Mouse (Mus musculus) liver, embryonic 12.5 days (tissue): ENCODE measurements around the gene Gins3. TPM values are rescaled to one million over a fixed set of nuclear protein-coding genes. Genes with fewer than 3 reads are reported as not detected.
"Not testable (repeated sequence)": the region's sequence is repeated elsewhere in the genome, so short reads cannot be mapped to it uniquely, and the experiment has no call there.

Source experiments
- ATAC-seq: fragments of 200-750 bp; cut with Nextera tagmentation; 2 replicates; pipeline ENCODE4 v1.8.0; 2017; ENCODE audit warnings: moderate number of reproducible peaks, mild to moderate bottlenecking, moderate library complexity
- H3K27ac ChIP-seq: fragments of 300-500 bp; sonication (generic); 2 replicates; pipeline ENCODE4 v1.5.1; 2016; ENCODE audit warnings: mild to moderate bottlenecking
- H3K27me3 ChIP-seq: fragments of 300-500 bp; sonication (generic); replicated peaks from 2 replicates; pipeline ENCODE4 v1.6.1; 2016; ENCODE audit warnings: mild to moderate bottlenecking, moderate library complexity
- H3K36me3 ChIP-seq: fragments of 300-500 bp; sonication (generic); 2 replicates; pipeline ENCODE4 v1.6.1; 2016; ENCODE audit warnings: mild to moderate bottlenecking, moderate library complexity
- H3K4me1 ChIP-seq: fragments of 300-500 bp; sonication (generic); 2 replicates; pipeline ENCODE4 v1.6.1; 2016
- H3K4me2 ChIP-seq: fragments of 300-500 bp; sonication (generic); 2 replicates; pipeline ENCODE4 v1.6.1; 2016; ENCODE audit warnings: mild to moderate bottlenecking, moderate library complexity
- H3K4me3 ChIP-seq: fragments of 300-500 bp; sonication (generic); 2 replicates; pipeline ENCODE4 v1.5.1; 2016; ENCODE audit warnings: mild to moderate bottlenecking, moderate library complexity
- H3K9ac ChIP-seq: fragments of 300-500 bp; sonication (generic); 2 replicates; pipeline ENCODE4 v1.6.1; 2016; ENCODE audit warnings: mild to moderate bottlenecking, moderate library complexity
- H3K9me3 ChIP-seq: fragments of 300-500 bp; sonication (generic); replicated peaks from 2 replicates; pipeline ENCODE4 v1.6.1; 2016; ENCODE audit warnings: mild to moderate bottlenecking, moderate library complexity
- WGBS: fragments of 180-500 bp; shearing (Covaris S2); methylation state at CpG from one replicate; pipeline ENCODE4 v1.1.7; 2016; ENCODE audit not compliant: insufficient replicate concordance; 5-methylcytosine and 5-hydroxymethylcytosine counted together
- polyA plus RNA-seq: library from polyadenylated mRNA; unstranded; fragments of >200 nt; fragmentation: Nextera tagmentation; extraction: Ambion mirVana; gene quantifications from 2 replicates; pipeline ENCODE4 v1.2.1, GENCODE M21; 2016

Gins3 gene
- polyA plus RNA-seq, 1 experiment from 2014 or later: 14.1 TPM

- Histone ChIP-seq H3K27me3 (no peaks in the 10 kb centered on the region), H3K36me3 (no peaks in the 10 kb centered on the region), H3K4me3 (no peak overlapping the region), H3K27ac (no peak overlapping the region), H3K9me3 (no peaks in the 10 kb centered on the region), H3K4me2 (no peak overlapping the region), H3K9ac (no peak overlapping the region), H3K4me1 (no peaks in the 10 kb centered on the region)
- no peak for ATAC-seq
- WGBS: 67% methylated on average over 7 of the region's 7 CpGs
Observed at GRCm38 (mm10) chr8:95655831-95656230, 22.6 kb downstream of the Gins3 start.

- WGBS: 47% methylated on average over 5 of the region's 5 CpGs
- no peaks in the 10 kb centered on the region for H3K9me3 ChIP-seq
- H3K36me3 ChIP-seq: no peaks in the 10 kb centered on the region
- no peaks in the 10 kb centered on the region for H3K4me1 ChIP-seq
- no peak overlapping the region for H3K27ac ChIP-seq
- H3K4me3 ChIP-seq: no peak overlapping the region
- no peak for ATAC-seq
- H3K27me3 ChIP-seq: no peaks in the 10 kb centered on the region
- no peak overlapping the region for H3K9ac ChIP-seq
- no peak overlapping the region for H3K4me2 ChIP-seq
Observed at GRCm38 (mm10) chr8:95656316-95657002, 23.2 kb downstream of the Gins3 start.

- H3K9me3 ChIP-seq: no peaks in the 10 kb centered on the region
- ATAC-seq: no peak
- no peaks in the 10 kb centered on the region for H3K36me3 ChIP-seq
- no peak overlapping the region for H3K4me3 ChIP-seq
- no peaks in the 10 kb centered on the region for H3K4me1 ChIP-seq
- H3K27ac ChIP-seq: no peak overlapping the region
- H3K9ac ChIP-seq: no peak overlapping the region
- no peaks in the 10 kb centered on the region for H3K27me3 ChIP-seq
- H3K4me2 ChIP-seq: no peak overlapping the region
- WGBS: 49% methylated on average over 2 of the region's 2 CpGs
Observed at GRCm38 (mm10) chr8:95657523-95657922, 24.3 kb downstream of the Gins3 start.

- no peak for ATAC-seq
- WGBS: 81% methylated on average over 6 of the region's 6 CpGs
- Histone ChIP-seq H3K27me3 (no peaks in the 10 kb centered on the region), H3K9me3 (no peaks in the 10 kb centered on the region), H3K4me3 (no peak overlapping the region), H3K36me3 (no peaks in the 10 kb centered on the region), H3K4me2 (no peak overlapping the region), H3K27ac (no peak overlapping the region), H3K4me1 (peaks cover 8% of the 10 kb centered on the region; the same call in 1 of the 2 replicates), H3K9ac (no peak overlapping the region)
Observed at GRCm38 (mm10) chr8:95660334-95660882, 27.2 kb downstream of the Gins3 start.

- no peak for ATAC-seq
- Histone ChIP-seq H3K9me3 (no peaks in the 10 kb centered on the region), H3K27ac (no peak overlapping the region), H3K27me3 (no peaks in the 10 kb centered on the region), H3K9ac (no peak overlapping the region), H3K4me2 (no peak overlapping the region), H3K4me1 (peaks cover 8% of the 10 kb centered on the region; the same call in 1 of the 2 replicates), H3K4me3 (no peak overlapping the region), H3K36me3 (no peaks in the 10 kb centered on the region)
- WGBS: 72% methylated on average over 8 of the region's 8 CpGs
Observed at GRCm38 (mm10) chr8:95661085-95661484, 27.8 kb downstream of the Gins3 start.

GRCm38 (mm10) chr8:95661575-95661974 lies 28.3 kb downstream of the Gins3 start:
- 78% methylated on average over 6 of the region's 6 CpGs for whole genome bisulfite sequencing
- H3K4me1 ChIP-seq: peaks cover 8% of the 10 kb centered on the region; the same call in 1 of the 2 replicates
- no peak overlapping the region for H3K9ac ChIP-seq
- no peaks in the 10 kb centered on the region for H3K36me3 ChIP-seq
- no peak overlapping the region for H3K27ac ChIP-seq
- H3K9me3 ChIP-seq: no peaks in the 10 kb centered on the region
- no peak overlapping the region for H3K4me3 ChIP-seq
- H3K4me2 ChIP-seq: no peak overlapping the region
- ATAC-seq: no peak
- no peaks in the 10 kb centered on the region for H3K27me3 ChIP-seq

- H3K27ac ChIP-seq: no peak overlapping the region
- no peaks in the 10 kb centered on the region for H3K36me3 ChIP-seq
- no peak overlapping the region for H3K9ac ChIP-seq
- H3K4me3 ChIP-seq: no peak overlapping the region
- H3K4me2 ChIP-seq: no peak overlapping the region
- peak; percentile 42 for ATAC-seq
- no peaks in the 10 kb centered on the region for H3K27me3 ChIP-seq
- H3K4me1 ChIP-seq: peaks cover 8% of the 10 kb centered on the region; the same call in 1 of the 2 replicates
- no peaks in the 10 kb centered on the region for H3K9me3 ChIP-seq
- whole genome bisulfite sequencing: 32% methylated on average over 7 of the region's 7 CpGs
Observed at GRCm38 (mm10) chr8:95662885-95663598, 29.8 kb downstream of the Gins3 start.

- Histone ChIP-seq H3K27me3 (no peaks in the 10 kb centered on the region), H3K4me2 (no peak overlapping the region), H3K36me3 (no peaks in the 10 kb centered on the region), H3K4me3 (no peak overlapping the region), H3K9ac (no peak overlapping the region), H3K4me1 (peaks cover 8% of the 10 kb centered on the region; the same call in 1 of the 2 replicates), H3K27ac (no peak overlapping the region), H3K9me3 (no peaks in the 10 kb centered on the region)
- 45% methylated on average over 4 of the region's 4 CpGs for WGBS
- no peak for ATAC-seq
Observed at GRCm38 (mm10) chr8:95663599-95663949, 30.3 kb downstream of the Gins3 start.

GRCm38 (mm10) chr8:95665813-95666452 lies 32.7 kb downstream of the Gins3 start:
- H3K36me3 ChIP-seq, H3K9ac ChIP-seq, H3K27me3 ChIP-seq, H3K4me2 ChIP-seq, H3K9me3 ChIP-seq, H3K4me1 ChIP-seq, H3K27ac ChIP-seq, ATAC-seq, H3K4me3 ChIP-seq: not testable (repeated sequence)
- WGBS: 57% methylated on average over 11 of the region's 11 CpGs

- Histone ChIP-seq H3K9me3 (no peaks in the 10 kb centered on the region), H3K27ac (no peak overlapping the region), H3K4me1 (0 out of 2 replicates have a peak, but pooled peaks cover 4% of the 10 kb centered on the region), H3K27me3 (peaks cover 26% of the 10 kb centered on the region), H3K4me2 (no peak overlapping the region), H3K36me3 (no peaks in the 10 kb centered on the region), H3K9ac (no peak overlapping the region), H3K4me3 (no peak overlapping the region)
- 47% methylated on average over 8 of the region's 8 CpGs for WGBS
- no peak for ATAC-seq
Observed at GRCm38 (mm10) chr8:95668163-95668958, 35.1 kb downstream of the Gins3 start.

GRCm38 (mm10) chr8:95669967-95670366 lies 36.7 kb downstream of the Gins3 start:
- H3K4me3 ChIP-seq: no peak overlapping the region
- H3K27me3 ChIP-seq: peaks cover 42% of the 10 kb centered on the region
- no peaks in the 10 kb centered on the region for H3K9me3 ChIP-seq
- H3K4me1 ChIP-seq: no peaks in the 10 kb centered on the region
- no peak overlapping the region for H3K4me2 ChIP-seq
- H3K36me3 ChIP-seq: no peaks in the 10 kb centered on the region
- WGBS: 56% methylated on average over 2 of the region's 2 CpGs
- no peak overlapping the region for H3K27ac ChIP-seq
- ATAC-seq: no peak
- no peak overlapping the region for H3K9ac ChIP-seq
